Mouse (Mus musculus) testis, adult 2 months (tissue): ENCODE measurements around the gene Nell2. TPM values are rescaled to one million over a fixed set of nuclear protein-coding genes. Genes with fewer than 3 reads are reported as not detected.

Experiments used
- H3K27ac ChIP-seq: fragments of 200-500 bp; 2 replicates; pipeline ENCODE4 v1.5.1; 2012; ENCODE audit warnings: low read depth, low read length; ENCODE audit not compliant: control insufficient read depth, insufficient read depth
- H3K27me3 ChIP-seq: fragments of 200-500 bp; 2 replicates; pipeline ENCODE4 v1.6.1; 2012; ENCODE audit warnings: mild to moderate bottlenecking, low read length, moderate library complexity; ENCODE audit not compliant: control insufficient read depth, insufficient read depth
- H3K36me3 ChIP-seq: fragments of 200-500 bp; 2 replicates; pipeline ENCODE4 v1.6.1; 2012; ENCODE audit warnings: mild to moderate bottlenecking, low read length; ENCODE audit not compliant: control insufficient read depth, insufficient read depth
- H3K4me1 ChIP-seq: fragments of 200-500 bp; 2 replicates; pipeline ENCODE4 v1.6.1; 2012; ENCODE audit warnings: low read length; ENCODE audit not compliant: control insufficient read depth, insufficient read depth
- H3K4me3 ChIP-seq: fragments of 200-500 bp; 2 replicates; pipeline ENCODE4 v1.5.1; 2012; ENCODE audit warnings: low read depth, mild to moderate bottlenecking, low read length, moderate library complexity, mixed read lengths; ENCODE audit not compliant: control insufficient read depth
- CTCF ChIP-seq: fragments of 200-500 bp; IDR thresholded peaks from 2 replicates; pipeline ENCODE4 v1.5.1; 2012; ENCODE audit warnings: low read depth, mild to moderate bottlenecking, inconsistent platforms, low read length, moderate library complexity; ENCODE audit not compliant: control insufficient read depth, insufficient read depth, insufficient replicate concordance
- POLR2A ChIP-seq: fragments of 200-500 bp; IDR thresholded peaks from 2 replicates; pipeline ENCODE4 v1.6.1; 2012; ENCODE audit warnings: low read depth, mild to moderate bottlenecking, inconsistent platforms, low read length, moderate library complexity; ENCODE audit not compliant: control insufficient read depth
- polyA plus RNA-seq: library from polyadenylated mRNA; depleted of rRNA; stranded (reverse); fragments of >200 nt; gene quantifications from 2 replicates; pipeline ENCODE4 v1.2.3, GENCODE M21; 2012

Nell2 gene
- polyA plus RNA-seq, 1 experiment = 11.7 TPM

DNA sequence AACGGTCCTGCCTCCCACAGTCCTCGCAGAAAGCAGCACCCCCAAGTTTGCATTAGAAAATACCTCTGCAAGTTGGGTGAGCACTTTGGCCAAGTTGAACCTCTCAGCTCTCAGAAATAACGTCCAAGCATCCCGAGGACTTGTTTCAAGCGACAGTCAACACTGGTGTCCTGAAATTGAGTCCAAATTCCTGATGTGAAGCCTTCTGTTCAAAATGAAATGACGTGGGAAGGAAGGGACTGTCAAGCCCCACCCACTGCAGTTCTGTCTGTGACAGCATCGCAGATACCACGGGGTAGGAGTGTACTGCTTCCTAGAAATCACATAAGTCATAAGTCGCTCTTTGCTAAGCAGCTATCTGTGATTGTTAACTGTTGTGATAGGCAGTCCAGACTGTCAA is 342.9 kb downstream of the Nell2 start:
- no peak for TF ChIP-seq POLR2A
- no peak for TF ChIP-seq CTCF
- H3K27ac ChIP-seq = no peak overlapping the region
- no peaks in the 10 kb centered on the region for H3K36me3 ChIP-seq
- no peaks in the 10 kb centered on the region for H3K4me1 ChIP-seq
- no peaks in the 10 kb centered on the region for H3K27me3 ChIP-seq
- H3K4me3 ChIP-seq = no peak overlapping the region

DNA sequence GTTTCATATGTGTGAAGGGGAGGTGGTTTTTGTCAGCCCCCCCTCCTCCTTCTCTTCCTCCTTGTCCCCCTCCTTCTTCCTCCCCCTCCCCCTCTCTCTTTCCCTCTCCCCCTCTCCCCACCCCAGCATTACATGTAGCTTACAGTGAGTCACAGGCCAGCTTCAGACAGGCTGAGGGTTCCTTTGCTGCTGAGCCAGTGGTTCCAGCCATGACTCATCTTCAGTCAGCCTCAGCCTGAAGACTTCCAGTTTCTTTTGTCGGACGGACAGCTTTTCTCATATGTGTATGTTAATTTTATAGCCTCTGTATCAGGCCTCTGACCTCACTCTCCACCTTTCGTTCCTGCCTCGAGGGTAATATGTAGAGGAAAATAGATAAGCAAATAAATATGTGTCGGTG is 344.9 kb downstream of the Nell2 start:
- no peaks in the 10 kb centered on the region for H3K36me3 ChIP-seq
- H3K4me3 ChIP-seq = no peak overlapping the region
- H3K27ac ChIP-seq = no peak overlapping the region
- H3K27me3 ChIP-seq = no peaks in the 10 kb centered on the region
- no peaks in the 10 kb centered on the region for H3K4me1 ChIP-seq
- TF ChIP-seq CTCF (no peak), POLR2A (no peak)

DNA sequence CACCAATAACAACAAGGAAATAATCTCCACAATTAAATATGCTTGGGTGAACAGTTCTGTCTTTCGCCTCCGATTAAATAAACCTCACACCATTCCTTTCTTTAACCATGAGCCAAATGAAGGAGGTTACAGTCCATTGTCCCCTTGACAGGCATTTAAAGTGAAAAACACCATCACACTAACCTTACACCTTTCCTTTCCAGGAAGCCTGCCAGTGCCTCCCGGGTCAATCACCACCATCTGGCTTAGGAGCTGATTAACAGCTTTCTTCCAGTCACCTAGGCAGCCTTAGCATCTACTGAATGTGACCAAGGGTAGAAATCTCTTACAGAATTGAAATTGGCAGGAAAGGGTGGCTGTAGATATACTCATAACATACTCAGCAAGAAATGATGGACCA is 371.5 kb downstream of the Nell2 start:
- Histone ChIP-seq H3K4me3 (no peak overlapping the region), H3K4me1 (no peaks in the 10 kb centered on the region), H3K27ac (no peak overlapping the region), H3K27me3 (no peaks in the 10 kb centered on the region), H3K36me3 (no peaks in the 10 kb centered on the region)
- TF ChIP-seq POLR2A (no peak), CTCF (no peak)

DNA sequence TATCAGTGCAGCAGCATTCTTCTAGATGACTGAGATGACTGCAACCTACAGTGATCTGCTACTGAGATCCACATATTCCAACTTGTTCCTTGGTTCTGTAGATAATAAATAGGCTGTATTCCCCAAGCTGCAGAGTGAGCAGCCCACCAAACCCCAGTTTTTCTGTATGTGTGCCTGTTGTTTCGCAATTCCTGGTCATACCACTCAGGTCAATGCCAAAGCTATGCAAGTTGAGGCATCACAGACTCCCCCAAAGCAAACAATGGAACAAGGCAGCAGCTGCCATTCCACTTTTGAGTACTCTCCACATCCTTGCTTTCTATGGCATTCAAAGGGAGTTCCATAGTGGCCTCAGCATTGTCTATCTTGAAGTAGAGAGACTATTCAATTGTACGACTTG is 383.2 kb downstream of the Nell2 start:
- no peaks in the 10 kb centered on the region for H3K27me3 ChIP-seq
- no peak overlapping the region for H3K4me3 ChIP-seq
- H3K27ac ChIP-seq = no peak overlapping the region
- TF ChIP-seq CTCF (no peak), POLR2A (no peak)
- H3K4me1 ChIP-seq = no peaks in the 10 kb centered on the region
- no peaks in the 10 kb centered on the region for H3K36me3 ChIP-seq

DNA sequence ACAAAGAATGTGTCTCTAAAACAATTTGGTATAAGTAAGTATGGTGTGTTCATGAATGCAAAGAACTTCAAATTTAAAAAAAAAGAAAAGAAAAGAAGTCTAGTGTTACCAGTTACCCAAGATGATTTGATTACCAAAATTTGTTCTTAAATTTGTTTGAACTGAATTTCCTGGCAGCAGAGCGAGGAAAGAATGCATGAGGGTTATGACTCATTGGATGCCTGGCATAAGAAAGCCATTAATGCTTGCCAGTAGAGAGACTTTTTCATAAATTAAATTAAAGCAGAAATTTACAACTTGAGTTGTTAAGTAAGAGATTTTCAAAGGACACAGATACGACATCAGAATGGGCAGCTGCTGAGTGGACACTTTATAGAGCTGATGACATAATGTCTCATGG is 384.2 kb downstream of the Nell2 start:
- H3K27me3 ChIP-seq = no peaks in the 10 kb centered on the region
- H3K36me3 ChIP-seq = no peaks in the 10 kb centered on the region
- no peak for TF ChIP-seq CTCF
- TF ChIP-seq POLR2A = no peak
- H3K4me1 ChIP-seq = no peaks in the 10 kb centered on the region
- no peak overlapping the region for H3K27ac ChIP-seq
- no peak overlapping the region for H3K4me3 ChIP-seq

DNA sequence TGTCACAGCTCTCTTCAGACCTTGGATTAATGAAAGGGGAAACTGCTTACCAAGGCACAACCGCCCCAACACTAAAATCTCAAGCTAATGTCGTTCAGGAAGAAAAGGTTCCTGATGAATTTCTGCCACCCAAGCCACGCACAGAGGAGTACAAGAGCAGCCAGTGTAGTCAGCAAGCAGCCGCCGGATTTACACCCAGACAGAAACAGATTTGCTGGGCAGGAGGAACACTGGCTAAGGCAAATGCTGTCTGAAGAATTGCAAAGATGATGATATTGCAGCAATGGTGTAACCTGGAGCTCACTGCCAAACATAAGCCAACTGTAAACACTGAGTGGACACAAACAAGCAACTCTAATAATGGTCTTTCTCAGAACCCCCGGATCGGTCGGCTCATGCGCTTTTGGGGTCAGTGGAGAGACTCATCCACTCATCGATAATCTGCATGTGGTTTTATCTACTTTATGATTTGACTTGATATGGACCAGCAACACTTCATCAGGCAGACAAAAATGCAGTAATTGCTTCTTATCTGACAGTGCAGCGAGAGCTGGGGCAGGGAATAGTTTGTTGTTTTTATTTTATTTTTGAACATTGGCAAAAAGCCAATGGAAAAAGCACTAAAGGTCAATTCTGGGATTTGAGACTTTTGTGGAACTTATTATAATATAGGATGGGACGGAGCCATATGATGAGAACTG is 389.5 kb downstream of the Nell2 start:
- no peak overlapping the region for H3K4me3 ChIP-seq
- no peaks in the 10 kb centered on the region for H3K36me3 ChIP-seq
- TF ChIP-seq POLR2A (no peak), CTCF (no peak)
- H3K4me1 ChIP-seq = no peaks in the 10 kb centered on the region
- no peaks in the 10 kb centered on the region for H3K27me3 ChIP-seq
- no peak overlapping the region for H3K27ac ChIP-seq

DNA sequence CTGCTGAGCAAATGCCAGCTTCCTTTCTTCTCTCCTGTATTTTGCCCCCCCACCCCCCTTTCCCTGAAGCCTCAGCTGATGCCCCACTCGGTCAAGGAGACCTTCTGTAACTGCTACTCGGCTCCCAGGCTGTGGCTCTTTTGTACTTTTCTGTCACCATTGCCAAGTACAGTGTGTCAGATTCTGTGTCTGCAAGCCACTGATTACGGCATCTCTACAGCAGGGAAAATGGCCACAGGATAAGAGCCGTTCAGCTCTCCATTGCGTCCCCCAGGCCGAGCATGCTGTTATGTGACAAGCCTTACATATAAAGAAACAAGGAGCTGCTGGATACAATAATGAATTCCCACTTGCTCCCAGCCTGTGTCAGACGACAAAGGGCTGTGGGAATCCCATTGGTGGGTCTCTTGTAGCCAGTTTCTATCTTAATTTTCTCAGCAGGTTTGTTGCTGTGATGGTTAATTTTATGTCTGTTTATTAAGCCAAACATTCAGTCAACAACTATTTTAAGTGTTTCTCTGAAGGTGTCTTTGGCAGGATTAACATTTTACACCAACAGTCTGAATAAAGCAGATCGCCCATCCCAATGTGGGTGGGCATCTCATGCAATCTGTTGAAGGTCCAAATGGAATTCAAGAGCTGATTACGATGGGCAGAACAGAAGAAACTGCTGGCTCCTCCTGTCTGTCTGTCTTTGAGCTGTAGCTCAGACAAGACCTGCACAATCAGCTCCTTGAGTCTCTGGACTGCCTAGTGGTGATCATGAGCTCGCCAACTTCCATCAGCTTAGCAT is 391.1 kb downstream of the Nell2 start:
- TF ChIP-seq CTCF (no peak), POLR2A (no peak)
- Histone ChIP-seq H3K27ac (no peak overlapping the region), H3K4me1 (no peaks in the 10 kb centered on the region), H3K4me3 (no peak overlapping the region), H3K36me3 (no peaks in the 10 kb centered on the region), H3K27me3 (no peaks in the 10 kb centered on the region)
